Mouse (Mus musculus) E14TG2a.4 (cell line): ENCODE measurements around the gene Fancg.

Experiments
- CTCF ChIP-seq: conservative IDR thresholded peaks from 2 replicates; pipeline ENCODE4 v1.5.1; 2014; ENCODE audit warnings: low read length
- NANOG ChIP-seq: IDR thresholded peaks from 2 replicates; pipeline ENCODE4 v1.6.1; 2014; ENCODE audit warnings: borderline replicate concordance, low read length, mixed read lengths
- POU5F1 ChIP-seq: IDR thresholded peaks from 2 replicates; pipeline ENCODE4 v1.6.1; 2014; ENCODE audit warnings: low read length, borderline replicate concordance

DNA sequence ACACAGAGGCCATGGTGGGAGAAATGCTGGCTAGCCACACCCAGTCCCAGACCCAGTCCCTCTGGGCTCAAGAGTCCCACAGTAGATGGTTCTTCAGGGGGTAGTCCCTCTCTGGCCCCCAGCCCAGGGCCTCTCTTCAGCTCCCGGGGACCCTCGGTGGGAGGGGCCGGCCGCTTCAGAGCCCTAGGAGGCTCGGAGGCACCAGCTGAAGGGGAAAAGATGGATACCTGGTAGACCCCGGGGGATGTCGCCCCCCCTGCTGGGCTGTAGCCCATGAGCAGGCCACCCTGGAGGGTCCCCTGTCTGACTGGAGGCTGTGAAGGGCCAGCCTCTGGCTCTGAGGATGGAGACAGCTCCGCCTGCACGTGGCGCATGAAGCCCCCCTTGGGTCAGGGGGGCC lies 26.1 kb upstream of the Fancg start:
- TF ChIP-seq CTCF, result no peak
- TF ChIP-seq POU5F1, result no peak
- no peak for TF ChIP-seq NANOG
